Mouse (Mus musculus) liver, embryonic 14.5 days (tissue): ENCODE results near the gene Ccl22.

ENCODE experiments used
- CTCF ChIP-seq: IDR thresholded peaks from 2 replicates; pipeline ENCODE4 v1.5.1; 2016; ENCODE audit warnings: antibody characterized with exemption, low read depth, control low read depth
- EP300 ChIP-seq: IDR thresholded peaks from 2 replicates; pipeline ENCODE4 v1.6.1; 2016; ENCODE audit warnings: antibody characterized with exemption, low read depth

DNA sequence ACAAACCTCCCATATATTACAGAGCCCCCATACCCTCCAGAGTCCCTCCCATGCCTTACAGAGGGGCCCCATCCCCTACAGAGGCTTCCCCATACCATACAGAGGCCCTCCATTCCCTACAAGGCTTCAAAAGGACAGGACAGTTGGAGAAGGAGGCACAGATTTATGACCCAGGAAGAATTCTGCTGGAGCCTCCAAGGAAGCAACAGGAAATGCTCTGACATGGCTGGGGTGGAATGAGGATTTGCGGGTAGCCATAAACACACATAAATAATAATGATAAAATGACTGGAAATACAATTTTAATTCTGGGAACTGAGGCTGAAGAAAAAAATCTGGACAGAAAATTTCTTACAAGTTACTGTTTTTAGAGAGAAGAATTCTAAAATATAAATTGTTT lies 28.5 kb upstream of the Ccl22 start:
- no peak for TF ChIP-seq CTCF
- TF ChIP-seq EP300: no peak
